In genomic region chr15:79152709-79153108, GRCm38 (mm10) we compare ENCODE assay signal across 17 mouse cellular contexts. TPM values are rescaled to one million over a fixed set of nuclear protein-coding genes. Genes with fewer than 3 reads are reported as not detected.
DNase-seq lines count a peak whose midpoint lies in the region; ATAC-seq lines count a peak whose summit lies in the region.
"Had no signal": no experiment of that assay in that cellular context is flagged by ENCODE, and none has a peak within 500 bp of the region (broad histone marks: within the 10 kb centered on the region; RNA-seq: fewer than 3 reads in every experiment).

No protein-coding gene starts in this region.

- H3K4me2 ChIP-seq in lung, embryonic 15.5 days = no peak overlapping the region
- no peak overlapping the region for H3K4me2 ChIP-seq in forebrain, embryonic 13.5 days
- no peak overlapping the region for H3K4me2 ChIP-seq in limb, embryonic 12.5 days
- H3K4me2 ChIP-seq in neural tube, embryonic 15.5 days = no peak overlapping the region

- WGBS in lung, embryonic 15.5 days = 50% methylated on average over 6 of the region's 6 CpGs
- WGBS in forebrain, embryonic 13.5 days = 32% methylated on average over 6 of the region's 6 CpGs
- WGBS in limb, embryonic 12.5 days = 46% methylated on average over 6 of the region's 6 CpGs
- 28% methylated on average over 6 of the region's 6 CpGs for WGBS in neural tube, embryonic 15.5 days

- no peaks in the 10 kb centered on the region for H3K9me3 ChIP-seq in lung, embryonic 15.5 days
- H3K9me3 ChIP-seq in forebrain, embryonic 13.5 days (replicated peaks) = no peaks in the 10 kb centered on the region
- H3K9me3 ChIP-seq in limb, embryonic 12.5 days = no peaks in the 10 kb centered on the region
- no peaks in the 10 kb centered on the region for H3K9me3 ChIP-seq in neural tube, embryonic 15.5 days (replicated peaks)

- peaks cover 31% of the 10 kb centered on the region for H3K36me3 ChIP-seq in lung, embryonic 15.5 days
- peaks cover 56% of the 10 kb centered on the region for H3K36me3 ChIP-seq in forebrain, embryonic 13.5 days (ENCODE audit: poor library complexity, severe bottlenecking)
- H3K36me3 ChIP-seq in limb, embryonic 12.5 days = peaks cover 49% of the 10 kb centered on the region
- peaks cover 28% of the 10 kb centered on the region for H3K36me3 ChIP-seq in neural tube, embryonic 15.5 days

- intact Hi-C loops in heart, postnatal 14 days (cut with DNase I) = no loop called here

- H3K27ac ChIP-seq in lung, embryonic 15.5 days = peak overlapping the region; percentile 15; the same call in 1 of the 2 replicates
- peak overlapping the region; percentile 75 for H3K27ac ChIP-seq in forebrain, embryonic 13.5 days
- H3K27ac ChIP-seq in limb, embryonic 12.5 days = peak overlapping the region; percentile 79; the same call in 1 of the 2 replicates
- peak overlapping the region; percentile 77 for H3K27ac ChIP-seq in neural tube, embryonic 15.5 days (replicated peaks)

- 0 out of 2 replicates have a peak, but pooled peaks cover 6% of the 10 kb centered on the region for H3K4me1 ChIP-seq in lung, embryonic 15.5 days
- H3K4me1 ChIP-seq in forebrain, embryonic 13.5 days = peaks cover 30% of the 10 kb centered on the region
- H3K4me1 ChIP-seq in limb, embryonic 12.5 days (replicated peaks) = peaks cover 5% of the 10 kb centered on the region
- H3K4me1 ChIP-seq in neural tube, embryonic 15.5 days = peaks cover 18% of the 10 kb centered on the region; the same call in 1 of the 2 replicates

- no peak for ATAC-seq in lung, embryonic 15.5 days (ENCODE audit: borderline replicate concordance, extremely low read depth, low FRiP score, low TSS enrichment)
- ATAC-seq in forebrain, embryonic 13.5 days = no peak
- no peak for ATAC-seq in limb, embryonic 12.5 days (ENCODE audit: insufficient number of reproducible peaks, insufficient read depth, low FRiP score, low TSS enrichment, low read depth)
- no peak for ATAC-seq in neural tube, embryonic 15.5 days (ENCODE audit: low FRiP score)
- ATAC-seq: CD4-positive, CD25-positive, alpha-beta regulatory T cell, adult 4 months had no signal

- no peak for DNase-seq in lung, postnatal 36 days
- no peak for DNase-seq in thymus, postnatal 0 days (ENCODE audit: low spot score)
- no peak for DNase-seq in embryo, embryonic 9.5 days (ENCODE audit: extremely low spot score)
- no peak for DNase-seq in heart, postnatal 14 days
- DNase-seq: adrenal gland, adult 8-10 months; cerebellum, adult 2 months; heart, adult 11 months; heart, postnatal 4 days; kidney, postnatal 10 days; lung, adult 2 months; right cerebral cortex, adult 18-20 months; thymus, postnatal 36 days had no signal

- H3K27me3 ChIP-seq in lung, embryonic 15.5 days = peaks cover 6% of the 10 kb centered on the region; the same call in 1 of the 2 replicates
- H3K27me3 ChIP-seq in forebrain, embryonic 13.5 days = no peaks in the 10 kb centered on the region; the same call in 1 of the 2 replicates
- peaks cover 14% of the 10 kb centered on the region; the same call in 1 of the 2 replicates for H3K27me3 ChIP-seq in limb, embryonic 12.5 days
- H3K27me3 ChIP-seq in neural tube, embryonic 15.5 days (replicated peaks) = no peaks in the 10 kb centered on the region

- no peak overlapping the region for H3K9ac ChIP-seq in lung, embryonic 15.5 days
- H3K9ac ChIP-seq in forebrain, embryonic 13.5 days = no peak overlapping the region
- no peak overlapping the region for H3K9ac ChIP-seq in limb, embryonic 12.5 days (replicated peaks)
- H3K9ac ChIP-seq in neural tube, embryonic 15.5 days (replicated peaks) = no peak overlapping the region

- H3K4me3 ChIP-seq in lung, embryonic 15.5 days = no peak overlapping the region
- H3K4me3 ChIP-seq in forebrain, embryonic 13.5 days = no peak overlapping the region
- no peak overlapping the region for H3K4me3 ChIP-seq in limb, embryonic 12.5 days (replicated peaks)
- no peak overlapping the region for H3K4me3 ChIP-seq in neural tube, embryonic 15.5 days (replicated peaks)

RNA-seq across cellular contexts. Expression of gene 1700088E04Rik, which starts 11.7 kb away (rescaled TPM):
- polyA plus RNA-seq in lung, embryonic 15.5 days (2015; fragmentation: Nextera tagmentation; extraction: Ambion mirVana) = 9.9 and 10.8 TPM in 2 replicates
- polyA plus RNA-seq in forebrain, embryonic 13.5 days (2015; fragmentation: Nextera tagmentation; extraction: Ambion mirVana) = 12.1 and 13.7 TPM in 2 replicates
- polyA plus RNA-seq in limb, embryonic 12.5 days (2016; fragmentation: Nextera tagmentation; extraction: Ambion mirVana) = 4.1 and 8.4 TPM in 2 replicates
- polyA plus RNA-seq in neural tube, embryonic 15.5 days (2015; fragmentation: Nextera tagmentation; extraction: Ambion mirVana) = 11.3 and 12.6 TPM in 2 replicates
- polyA plus RNA-seq in thymus, postnatal 0 days (2015; fragmentation: Nextera tagmentation; extraction: Ambion mirVana) = 2.4 and 4.0 TPM in 2 replicates
- total RNA-seq in heart, postnatal 14 days (2021) = 1 to 10 TPM; 1.3 to 2.7 TPM

RNA-seq across cellular contexts. Expression of gene Polr2f, which starts 11.9 kb away (rescaled TPM):
- polyA plus RNA-seq in lung, embryonic 15.5 days (2015; fragmentation: Nextera tagmentation; extraction: Ambion mirVana) = 240 and 281 TPM in 2 replicates
- 300 and 353 TPM in 2 replicates for polyA plus RNA-seq in forebrain, embryonic 13.5 days (2015; fragmentation: Nextera tagmentation; extraction: Ambion mirVana)
- polyA plus RNA-seq in limb, embryonic 12.5 days (2016; fragmentation: Nextera tagmentation; extraction: Ambion mirVana) = 353 and 382 TPM in 2 replicates
- polyA plus RNA-seq in neural tube, embryonic 15.5 days (2015; fragmentation: Nextera tagmentation; extraction: Ambion mirVana) = 248 and 249 TPM in 2 replicates
- polyA plus RNA-seq in thymus, postnatal 0 days (2015; fragmentation: Nextera tagmentation; extraction: Ambion mirVana) = 284 and 300 TPM in 2 replicates
- 100 to 1,000 TPM; 111 to 116 TPM for total RNA-seq in heart, postnatal 14 days (2021)

RNA-seq across cellular contexts. Expression of gene Sox10, which starts 12.3 kb away (rescaled TPM):
- polyA plus RNA-seq in lung, embryonic 15.5 days (2015; fragmentation: Nextera tagmentation; extraction: Ambion mirVana) = 0.65 and 0.92 TPM in 2 replicates
- polyA plus RNA-seq in forebrain, embryonic 13.5 days (2015; fragmentation: Nextera tagmentation; extraction: Ambion mirVana) = 0.45 and 0.49 TPM in 2 replicates
- 4.1 and 4.4 TPM in 2 replicates for polyA plus RNA-seq in limb, embryonic 12.5 days (2016; fragmentation: Nextera tagmentation; extraction: Ambion mirVana)
- polyA plus RNA-seq in neural tube, embryonic 15.5 days (2015; fragmentation: Nextera tagmentation; extraction: Ambion mirVana) = 11.6 and 13.4 TPM in 2 replicates
- 0.08 and 0.26 TPM in 2 replicates for polyA plus RNA-seq in thymus, postnatal 0 days (2015; fragmentation: Nextera tagmentation; extraction: Ambion mirVana)
- total RNA-seq in heart, postnatal 14 days (2021) = 1 to 10 TPM; 1.6 to 1.8 TPM
- polyA plus RNA-seq: CD4-positive, CD25-positive, alpha-beta regulatory T cell, adult 4 months had no signal

RNA-seq across cellular contexts. Expression of gene Micall1, which starts 44.0 kb away (rescaled TPM):
- 7.5 and 8.8 TPM in 2 replicates for polyA plus RNA-seq in lung, embryonic 15.5 days (2015; fragmentation: Nextera tagmentation; extraction: Ambion mirVana)
- polyA plus RNA-seq in forebrain, embryonic 13.5 days (2015; fragmentation: Nextera tagmentation; extraction: Ambion mirVana) = 5.4 and 6.5 TPM in 2 replicates
- polyA plus RNA-seq in limb, embryonic 12.5 days (2016; fragmentation: Nextera tagmentation; extraction: Ambion mirVana) = 12.2 and 13.0 TPM in 2 replicates
- polyA plus RNA-seq in neural tube, embryonic 15.5 days (2015; fragmentation: Nextera tagmentation; extraction: Ambion mirVana) = 11.6 and 12.2 TPM in 2 replicates
- 3.3 and 4.6 TPM in 2 replicates for polyA plus RNA-seq in thymus, postnatal 0 days (2015; fragmentation: Nextera tagmentation; extraction: Ambion mirVana)
- 10 to 100 TPM; 61.2 to 64.9 TPM for total RNA-seq in heart, postnatal 14 days (2021)

Comparison
In these comparisons a context has a peak if more than half of its experiments do, and no peak if none do; other contexts are left out.
1. H3K27ac ChIP-seq: peak in every context shown above with its lines; median percentile 79 in limb, embryonic 12.5 days; 77 in neural tube, embryonic 15.5 days; 75 in forebrain, embryonic 13.5 days; 15 in lung, embryonic 15.5 days.